Mouse (Mus musculus) right cerebral cortex, adult 2 months (tissue): Measurements from ENCODE around the gene St7.
A peak's percentile ranks its signal among the peaks of the same experiment; 100 is the strongest.

Experiments
- DNase-seq, 2 experiments: peaks; one replicate each; pipeline ENCODE4 v3.0.0; 2021 to 2022; ENCODE audit warnings: low spot score in 2 of 2

St7 gene

GRCm38 (mm10) chr6:17816865-17817435 is 124.2 kb downstream of the St7 start:
- no peak for DNase-seq

- DNase-seq = no peak
Observed at GRCm38 (mm10) chr6:17823614-17824013, 130.9 kb downstream of the St7 start.

- DNase-seq = no peak
Observed at GRCm38 (mm10) chr6:17824735-17825134, 132.0 kb downstream of the St7 start.

GRCm38 (mm10) chr6:17828382-17828781 is 135.6 kb downstream of the St7 start:
- no peak for DNase-seq

- no peak for DNase-seq
Observed at GRCm38 (mm10) chr6:17829981-17830380, 137.2 kb downstream of the St7 start.

- peak; percentile 68 to 81 for DNase-seq
Observed at GRCm38 (mm10) chr6:17834493-17834892, 141.8 kb downstream of the St7 start.

GRCm38 (mm10) chr6:17835693-17836092 is 143.0 kb downstream of the St7 start:
- no peak for DNase-seq

- DNase-seq = no peak
Observed at GRCm38 (mm10) chr6:17837676-17838075, 144.9 kb downstream of the St7 start.

- no peak for DNase-seq
Observed at GRCm38 (mm10) chr6:17840431-17840830, 147.7 kb downstream of the St7 start.

- peak; percentile 69 to 80 for DNase-seq
Observed at GRCm38 (mm10) chr6:17842759-17843158, 150.0 kb downstream of the St7 start.

GRCm38 (mm10) chr6:17851316-17851715 is 158.6 kb downstream of the St7 start:
- DNase-seq = no peak

- no peak for DNase-seq
Observed at GRCm38 (mm10) chr6:17853587-17854274, 161.0 kb downstream of the St7 start.

- DNase-seq = no peak
Observed at GRCm38 (mm10) chr6:17855616-17856015, 162.9 kb downstream of the St7 start.

GRCm38 (mm10) chr6:17859564-17859963 is 166.8 kb downstream of the St7 start:
- no peak for DNase-seq

- peak in 1 of 2 experiments; percentile 29 for DNase-seq
Observed at GRCm38 (mm10) chr6:17860463-17860862, 167.7 kb downstream of the St7 start.

- DNase-seq = no peak
Observed at GRCm38 (mm10) chr6:17867796-17868195, 175.1 kb downstream of the St7 start.

- no peak for DNase-seq
Observed at GRCm38 (mm10) chr6:17871831-17872372, 179.2 kb downstream of the St7 start.

- peak in 1 of 2 experiments; percentile 28 for DNase-seq
Observed at GRCm38 (mm10) chr6:17875606-17876005, 182.9 kb downstream of the St7 start.

- DNase-seq = peak in 1 of 2 experiments; percentile 39
Observed at GRCm38 (mm10) chr6:17876023-17876613, 183.4 kb downstream of the St7 start.

GRCm38 (mm10) chr6:17876670-17877179 is 184.0 kb downstream of the St7 start:
- DNase-seq = peak; percentile 37 to 48

GRCm38 (mm10) chr6:17882943-17883342 is 190.2 kb downstream of the St7 start:
- DNase-seq = no peak

GRCm38 (mm10) chr6:17887765-17888164 is 195.0 kb downstream of the St7 start:
- DNase-seq = no peak

GRCm38 (mm10) chr6:17895562-17895961 is 202.8 kb downstream of the St7 start:
- no peak for DNase-seq
